Mouse (Mus musculus) left cerebral cortex, adult 8-10 months (tissue): ENCODE measurements around the gene Hoxc11. TPM values are rescaled to one million over a fixed set of nuclear protein-coding genes. Genes with fewer than 3 reads are reported as not detected.

Experiments used
- DNase-seq, 2 experiments: peaks; one replicate each; pipeline ENCODE4 v3.0.0; 2022; ENCODE audit warnings: low spot score in 2 of 2
- total RNA-seq, 4 experiments: library from RNA; stranded (reverse); gene quantifications; 2 replicates each; pipeline ENCODE4 v1.2.4; 2022

The Hoxc11 gene
- not detected for total RNA-seq

GRCm38 (mm10) chr15:102954192-102955006 is at the start of gene Hoxc11:
TSS of gene Hoxc11 (plus strand) at chr15:102954427.
- no peak for DNase-seq

- no peak for DNase-seq
These were observed 49.3 kb upstream of the Hoxc11 start for GRCm38 (mm10) chr15:102904946-102905345.

GRCm38 (mm10) chr15:102909536-102909935 is 44.7 kb upstream of the Hoxc11 start:
- no peak for DNase-seq

- no peak for DNase-seq
These were observed 44.2 kb upstream of the Hoxc11 start for GRCm38 (mm10) chr15:102910038-102910437.

GRCm38 (mm10) chr15:102910496-102911095 is 43.6 kb upstream of the Hoxc11 start:
- DNase-seq, result no peak

GRCm38 (mm10) chr15:102913038-102913585 is 41.1 kb upstream of the Hoxc11 start:
- DNase-seq, result no peak

GRCm38 (mm10) chr15:102917972-102918572 is 36.2 kb upstream of the Hoxc11 start:
- no peak for DNase-seq

GRCm38 (mm10) chr15:102918611-102919265 is 35.5 kb upstream of the Hoxc11 start:
- DNase-seq, result no peak

- DNase-seq, result no peak
These were observed 34.7 kb upstream of the Hoxc11 start for GRCm38 (mm10) chr15:102919336-102920180.

- DNase-seq, result no peak
These were observed 33.6 kb upstream of the Hoxc11 start for GRCm38 (mm10) chr15:102920619-102921018.

- no peak for DNase-seq
These were observed 32.9 kb upstream of the Hoxc11 start, which contains the start of gene Hoxc13 for GRCm38 (mm10) chr15:102921053-102922011. TSS of gene Hoxc13 (plus strand) at chr15:102921103.

- DNase-seq, result no peak
These were observed 32.2 kb upstream of the Hoxc11 start for GRCm38 (mm10) chr15:102922012-102922362.

GRCm38 (mm10) chr15:102922636-102923500 is 31.4 kb upstream of the Hoxc11 start:
- no peak for DNase-seq

GRCm38 (mm10) chr15:102927032-102927645 is 27.1 kb upstream of the Hoxc11 start:
- DNase-seq, result no peak

- no peak for DNase-seq
These were observed 22.4 kb upstream of the Hoxc11 start for GRCm38 (mm10) chr15:102931706-102932358.

- no peak for DNase-seq
These were observed 19.8 kb upstream of the Hoxc11 start for GRCm38 (mm10) chr15:102934438-102934837.

GRCm38 (mm10) chr15:102934897-102935296 is 19.3 kb upstream of the Hoxc11 start:
- DNase-seq, result no peak
